Mouse (Mus musculus) midbrain, postnatal 0 days (tissue): ENCODE data around the gene Bcas1. TPM values are rescaled to one million over a fixed set of nuclear protein-coding genes. Genes with fewer than 3 reads are reported as not detected.
A peak's percentile ranks its signal among the peaks of the same experiment; 100 is the strongest.
"Not testable (repeated sequence)": the region's sequence is repeated elsewhere in the genome, so short reads cannot be mapped to it uniquely, and the experiment has no call there.

Source experiments
- ATAC-seq: fragments of 200-750 bp; cut with Nextera tagmentation; 2 replicates; pipeline ENCODE4 v1.8.0; 2017; ENCODE audit warnings: moderate number of reproducible peaks, mild to moderate bottlenecking, moderate TSS enrichment, moderate library complexity; ENCODE audit not compliant: low FRiP score
- DNase-seq: peaks from one replicate; pipeline ENCODE4 v3.0.0-alpha.2; 2015; ENCODE audit warnings: low spot score
- H3K27ac ChIP-seq: fragments of 300-500 bp; sonication (generic); 2 replicates; pipeline ENCODE4 v1.5.1; 2014; ENCODE audit warnings: low read depth, mild to moderate bottlenecking, low read length, mixed read lengths
- H3K27me3 ChIP-seq: fragments of 300-500 bp; sonication (generic); 2 replicates; pipeline ENCODE4 v1.6.1; 2014; ENCODE audit warnings: low read length, control low read depth, mixed read lengths; ENCODE audit not compliant: insufficient read depth
- H3K36me3 ChIP-seq: fragments of 300-500 bp; sonication (generic); 2 replicates; pipeline ENCODE4 v1.6.1; 2014; ENCODE audit warnings: low read length, control low read depth, mixed read lengths; ENCODE audit not compliant: insufficient read depth
- H3K4me1 ChIP-seq: fragments of 300-500 bp; sonication (generic); 2 replicates; pipeline ENCODE4 v1.6.1; 2014; ENCODE audit warnings: mild to moderate bottlenecking, control low read depth, antibody characterized with exemption, low read length, mixed read lengths; ENCODE audit not compliant: insufficient read depth
- H3K4me2 ChIP-seq: fragments of 300-500 bp; sonication (generic); 2 replicates; pipeline ENCODE4 v1.6.1; 2014; ENCODE audit warnings: low read depth, mild to moderate bottlenecking, low read length, mixed read lengths; ENCODE audit not compliant: poor library complexity, severe bottlenecking
- H3K4me3 ChIP-seq: fragments of 300-500 bp; sonication (generic); 2 replicates; pipeline ENCODE4 v1.5.1; 2014; ENCODE audit warnings: low read depth, mild to moderate bottlenecking, low read length, moderate library complexity
- H3K9ac ChIP-seq: fragments of 300-500 bp; sonication (generic); replicated peaks from 2 replicates; pipeline ENCODE4 v1.6.1; 2014; ENCODE audit warnings: mild to moderate bottlenecking, low read length, moderate library complexity, mixed read lengths; ENCODE audit not compliant: poor library complexity, severe bottlenecking
- H3K9me3 ChIP-seq: fragments of 300-500 bp; sonication (generic); 2 replicates; pipeline ENCODE4 v1.6.1; 2016; ENCODE audit warnings: low read length, control low read depth
- CTCF ChIP-seq: IDR thresholded peaks from 2 replicates; pipeline ENCODE4 v1.5.1; 2016; ENCODE audit warnings: antibody characterized with exemption, mild to moderate bottlenecking
- WGBS: fragments of 180-500 bp; shearing (Covaris S2); extraction: QIAGEN DNeasy Blood & Tissue Kit; methylation state at CpG from one replicate; pipeline ENCODE4 v1.1.7; 2014; 5-methylcytosine and 5-hydroxymethylcytosine counted together
- polyA plus RNA-seq: library from polyadenylated mRNA; unstranded; fragments of >200 nt; fragmentation: Nextera tagmentation; extraction: Ambion mirVana; gene quantifications from 2 replicates; pipeline ENCODE4 v1.2.1, GENCODE M21; 2015
- total RNA-seq: library from RNA; depleted of rRNA; stranded (reverse); fragments of >200 nt; gene quantifications from 2 replicates; pipeline ENCODE4 v1.2.3, GENCODE M21; 2014

Bcas1 gene
- total and polyA plus RNA-seq, 2 experiments from 2014 or later = 7.5 to 9.6 TPM

DNA sequence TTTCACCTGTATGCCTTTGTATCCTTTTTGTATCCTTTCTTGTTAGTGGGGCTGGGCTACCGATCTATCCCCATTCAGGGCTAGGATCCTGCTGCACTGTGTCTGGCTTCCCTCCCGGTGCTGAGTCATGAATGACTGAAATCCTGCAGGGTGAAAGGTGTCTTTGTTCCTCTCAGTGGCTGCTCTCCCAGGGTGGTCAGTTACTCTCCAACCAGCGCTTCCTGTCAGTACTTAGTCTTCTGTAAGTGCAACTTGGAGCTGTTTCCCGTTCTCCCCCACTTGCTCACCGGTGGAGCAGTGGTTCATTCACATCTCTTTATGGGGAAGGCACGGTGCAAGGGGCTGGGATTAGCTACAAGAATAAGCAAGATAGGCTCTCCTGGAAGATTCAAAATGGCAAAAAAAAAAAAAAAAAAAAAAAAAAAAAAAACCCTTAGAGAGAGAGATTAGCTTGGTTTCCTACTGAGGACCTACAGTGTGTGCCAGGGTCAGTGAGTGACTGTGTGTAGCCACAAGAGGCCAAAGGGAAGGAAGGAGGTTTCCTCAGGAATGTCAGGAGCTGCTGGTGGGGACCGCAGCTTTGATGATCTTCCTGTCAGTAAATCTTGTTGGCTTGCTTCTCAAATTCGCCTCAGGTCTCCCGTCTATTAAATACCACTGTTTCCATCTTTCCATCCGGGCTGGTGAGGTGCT is 42.1 kb upstream of the Bcas1 start:
- Histone ChIP-seq H3K27ac (no peak overlapping the region), H3K36me3 (no peaks in the 10 kb centered on the region), H3K4me1 (no peaks in the 10 kb centered on the region; the same call in 1 of the 2 replicates), H3K4me3 (no peak overlapping the region), H3K27me3 (no peaks in the 10 kb centered on the region), H3K9me3 (no peaks in the 10 kb centered on the region), H3K4me2 (peak overlapping the region; percentile 9; the same call in 1 of the 2 replicates), H3K9ac (no peak overlapping the region)
- ATAC-seq (no peak), DNase-seq (peak; percentile 54)
- WGBS = 12% methylated on average over 10 of the region's 10 CpGs
- TF ChIP-seq CTCF = no peak

DNA sequence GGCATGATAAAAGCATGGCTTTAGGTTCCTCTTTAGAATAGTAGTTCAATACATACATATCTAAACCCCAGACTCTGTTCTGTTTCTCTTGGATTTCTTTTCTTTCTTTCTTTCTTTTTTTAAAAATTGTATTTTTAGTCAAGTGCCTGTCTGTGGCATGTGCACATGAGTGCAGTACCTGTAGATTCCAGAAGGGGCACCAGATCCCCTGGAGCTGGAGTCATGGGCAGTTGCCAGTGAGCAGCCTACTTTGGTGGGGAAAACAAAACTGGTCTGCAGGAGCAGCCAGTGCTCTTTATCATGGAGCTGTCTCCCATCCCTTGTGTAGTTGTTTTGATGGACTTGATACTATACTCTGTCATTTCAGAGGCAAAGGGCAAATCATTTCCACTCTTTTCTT is 40.4 kb upstream of the Bcas1 start:
- TF ChIP-seq CTCF = peak; percentile 42
- Histone ChIP-seq H3K36me3 (no peaks in the 10 kb centered on the region), H3K9ac (no peak overlapping the region), H3K4me2 (no peak overlapping the region), H3K27ac (no peak overlapping the region), H3K4me1 (no peaks in the 10 kb centered on the region; the same call in 1 of the 2 replicates), H3K4me3 (no peak overlapping the region), H3K9me3 (no peaks in the 10 kb centered on the region), H3K27me3 (no peaks in the 10 kb centered on the region)
- DNase-seq (no peak), ATAC-seq (no peak)

DNA sequence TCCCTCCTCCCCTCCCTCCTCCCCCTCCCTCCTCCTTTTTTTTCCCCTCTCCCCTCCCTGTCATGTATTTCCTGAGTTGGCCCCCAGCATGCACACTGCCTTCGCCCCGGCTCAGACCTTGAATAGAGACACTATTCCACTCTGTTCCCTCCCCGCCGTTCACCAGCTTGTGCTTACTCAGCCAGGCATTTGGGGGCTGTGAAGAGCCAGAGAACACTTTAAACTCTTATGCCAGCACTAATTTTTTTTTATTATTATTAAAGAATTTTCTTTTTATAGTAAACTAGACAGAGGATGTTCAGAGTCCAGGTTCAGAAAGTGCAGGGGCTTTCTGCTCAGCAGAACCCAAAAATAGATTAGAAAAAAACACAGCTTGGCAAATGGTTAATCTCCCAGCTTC is 37.2 kb upstream of the Bcas1 start:
- Histone ChIP-seq H3K36me3 (no peaks in the 10 kb centered on the region), H3K4me2 (no peak overlapping the region), H3K4me3 (no peak overlapping the region), H3K4me1 (no peaks in the 10 kb centered on the region; the same call in 1 of the 2 replicates), H3K27me3 (no peaks in the 10 kb centered on the region), H3K9me3 (no peaks in the 10 kb centered on the region), H3K27ac (no peak overlapping the region), H3K9ac (no peak overlapping the region)
- ATAC-seq (no peak), DNase-seq (no peak)
- no peak for TF ChIP-seq CTCF
- WGBS = 39% methylated on average over 4 of the region's 4 CpGs

DNA sequence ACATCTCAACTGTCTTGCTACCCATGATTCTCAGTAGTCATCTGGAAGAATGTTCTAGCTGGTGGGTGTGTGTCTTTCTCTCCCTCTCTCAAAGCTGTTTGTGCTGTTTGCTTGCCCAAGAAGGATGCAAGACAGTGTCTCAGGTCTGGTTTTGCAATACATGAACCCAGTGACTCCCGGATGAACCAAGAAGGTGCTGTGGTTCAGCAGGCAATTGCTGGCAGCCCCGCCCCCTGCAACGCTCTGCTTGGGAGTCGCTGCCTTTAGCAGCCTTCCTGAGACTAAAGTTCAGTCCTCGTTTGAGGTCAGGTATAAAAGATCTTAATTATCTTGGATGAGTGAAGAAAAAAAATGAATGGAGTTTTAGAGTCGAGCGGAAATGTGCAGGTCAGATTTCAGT is 34.0 kb upstream of the Bcas1 start:
- no peak for ATAC-seq
- 77% methylated on average over 7 of the region's 7 CpGs for WGBS

DNA sequence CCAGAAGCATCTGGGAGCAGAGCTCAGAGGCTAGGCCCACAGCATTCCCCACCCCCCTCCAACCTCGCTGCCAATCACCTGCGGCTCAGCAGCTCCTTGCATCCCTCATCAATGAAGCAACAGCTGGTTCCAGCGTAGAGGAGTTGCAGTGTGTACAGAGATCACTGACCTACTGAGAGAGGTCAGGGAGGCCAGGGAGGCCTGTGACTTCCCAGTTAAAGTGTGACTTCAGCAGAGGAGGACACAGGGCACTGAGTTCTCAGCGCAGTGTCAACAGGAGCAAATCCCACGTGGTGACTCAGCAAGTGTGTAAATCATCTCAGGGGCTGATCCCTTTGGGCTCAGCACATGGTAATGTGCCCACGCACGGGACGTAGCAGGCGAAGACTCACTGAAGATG is 32.2 kb upstream of the Bcas1 start:
- ATAC-seq (no peak), DNase-seq (no peak)
- H3K4me1 ChIP-seq = no peaks in the 10 kb centered on the region
- H3K4me3 ChIP-seq = no peak overlapping the region
- WGBS = 39% methylated on average over 9 of the region's 9 CpGs
- H3K27ac ChIP-seq = no peak overlapping the region
- H3K9ac ChIP-seq = no peak overlapping the region
- H3K9me3 ChIP-seq = no peaks in the 10 kb centered on the region
- H3K36me3 ChIP-seq = no peaks in the 10 kb centered on the region
- no peak overlapping the region for H3K4me2 ChIP-seq
- H3K27me3 ChIP-seq = no peaks in the 10 kb centered on the region
- TF ChIP-seq CTCF = no peak

More for the DNA sequence above, 34.0 kb upstream of the Bcas1 start:
- DNase-seq = no peak
- no peak overlapping the region for H3K27ac ChIP-seq
- no peaks in the 10 kb centered on the region for H3K27me3 ChIP-seq
- no peaks in the 10 kb centered on the region for H3K36me3 ChIP-seq
- H3K4me3 ChIP-seq = no peak overlapping the region
- no peak overlapping the region for H3K4me2 ChIP-seq
- no peaks in the 10 kb centered on the region for H3K9me3 ChIP-seq
- no peak for TF ChIP-seq CTCF
- no peak overlapping the region for H3K9ac ChIP-seq
- H3K4me1 ChIP-seq = no peaks in the 10 kb centered on the region

DNA sequence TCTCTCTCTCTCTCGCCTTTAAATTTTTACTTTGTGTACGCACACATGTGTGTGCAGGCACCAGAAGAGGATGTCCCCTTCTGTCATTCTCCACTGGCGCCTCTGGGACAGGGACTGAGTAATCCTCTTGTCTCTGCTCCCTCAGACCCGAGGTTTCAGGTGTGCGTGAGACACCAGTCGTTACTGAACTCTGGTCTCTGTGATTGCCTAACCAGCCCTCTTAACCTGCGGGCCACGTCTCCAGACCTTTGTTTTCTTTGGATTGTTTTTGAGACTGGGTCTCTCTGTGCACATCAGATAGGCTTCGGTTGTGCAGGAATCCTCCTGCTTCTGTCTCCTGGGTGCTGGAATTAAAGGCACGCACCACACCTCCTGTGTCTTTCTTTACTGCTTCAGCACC is 31.5 kb upstream of the Bcas1 start:
- H3K9ac ChIP-seq = no peak overlapping the region
- whole genome bisulfite sequencing = 75% methylated on average over 10 of the region's 10 CpGs
- DNase-seq (no peak), ATAC-seq (no peak)
- no peaks in the 10 kb centered on the region for H3K4me1 ChIP-seq
- no peaks in the 10 kb centered on the region for H3K9me3 ChIP-seq
- no peak overlapping the region for H3K4me3 ChIP-seq
- H3K27ac ChIP-seq = no peak overlapping the region
- no peaks in the 10 kb centered on the region for H3K27me3 ChIP-seq
- H3K4me2 ChIP-seq = no peak overlapping the region
- no peaks in the 10 kb centered on the region for H3K36me3 ChIP-seq
- TF ChIP-seq CTCF = no peak

DNA sequence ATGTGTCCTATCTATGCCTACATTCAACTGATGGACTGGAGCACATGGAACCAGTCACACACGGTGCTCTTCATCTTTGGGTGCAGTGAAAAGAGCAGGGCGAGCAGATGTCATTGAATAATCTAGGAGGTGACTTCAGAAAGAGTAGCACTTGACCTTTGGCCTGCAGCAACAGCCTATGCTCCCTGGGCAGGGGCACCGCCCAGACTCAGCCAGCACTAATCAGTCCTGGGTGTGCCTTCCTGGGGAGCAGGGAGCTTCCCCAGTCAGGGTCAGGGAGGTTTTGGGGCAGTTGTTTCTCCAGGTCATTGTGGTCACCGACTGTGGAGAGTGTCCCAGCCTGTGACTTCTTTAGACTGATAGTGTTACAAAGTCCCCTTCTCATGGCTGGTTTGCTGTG is 26.2 kb upstream of the Bcas1 start:
- 68% methylated on average over 3 of the region's 4 CpGs for WGBS

More for the DNA sequence above, 26.2 kb upstream of the Bcas1 start:
- H3K4me2 ChIP-seq, H3K27ac ChIP-seq, H3K9me3 ChIP-seq, H3K4me3 ChIP-seq, H3K36me3 ChIP-seq, H3K4me1 ChIP-seq, H3K9ac ChIP-seq, DNase-seq, H3K27me3 ChIP-seq, ATAC-seq: not testable (repeated sequence)
